8 mouse cellular contexts compared by ENCODE assay signal in genomic region chr4:89282036-89282566, GRCm38 (mm10). TPM values are rescaled to one million over a fixed set of nuclear protein-coding genes. Genes with fewer than 3 reads are reported as not detected.
DNase-seq lines count a peak whose midpoint lies in the region; ATAC-seq and TF ChIP-seq lines count a peak whose summit lies in the region.

No protein-coding gene starts in this region.

- TF ChIP-seq POLR2A in thymus, adult 2 months (IDR thresholded peaks at IDR 0.05; ENCODE audit: control insufficient read depth, extremely low read depth, insufficient read depth, low read length, poor library complexity), result no peak

- ATAC-seq in forebrain, embryonic 14.5 days, result peak; percentile 76
- ATAC-seq in midbrain, embryonic 11.5 days (ENCODE audit: low FRiP score), result peak; percentile 88

- TF ChIP-seq CTCF in thymus, adult 2 months (IDR thresholded peaks at IDR 0.05; ENCODE audit: borderline replicate concordance, control insufficient read depth, extremely low read depth, insufficient read depth, low read length, poor library complexity), result no peak

- H3K4me3 ChIP-seq in forebrain, embryonic 14.5 days (ENCODE audit: low read depth, low read length), result no peak overlapping the region
- H3K4me3 ChIP-seq in midbrain, embryonic 11.5 days (ENCODE audit: low read depth, low read length), result no peak overlapping the region
- no peak overlapping the region; the same call in 1 of the 2 replicates for H3K4me3 ChIP-seq in thymus, adult 2 months (ENCODE audit: control insufficient read depth, insufficient read depth, low read length)

- no peaks in the 10 kb centered on the region for H3K9me3 ChIP-seq in forebrain, embryonic 14.5 days (replicated peaks; ENCODE audit: control insufficient read depth, low read length)
- no peaks in the 10 kb centered on the region for H3K9me3 ChIP-seq in midbrain, embryonic 11.5 days (ENCODE audit: control insufficient read depth, low read length)

- peaks cover 78% of the 10 kb centered on the region for H3K27me3 ChIP-seq in forebrain, embryonic 14.5 days (replicated peaks; ENCODE audit: control insufficient read depth, insufficient read depth, low read length)
- peaks cover 82% of the 10 kb centered on the region for H3K27me3 ChIP-seq in midbrain, embryonic 11.5 days (ENCODE audit: control insufficient read depth, insufficient read depth, low read length)
- peaks cover 8% of the 10 kb centered on the region for H3K27me3 ChIP-seq in thymus, adult 2 months (ENCODE audit: control insufficient read depth, insufficient read depth, low read length)

- DNase-seq in CD4-positive, CD25-positive, alpha-beta regulatory T cell, adult 2 months (ENCODE audit: low read depth, low spot score), result peak; percentile 49
- peak; percentile 60 for DNase-seq in ZHBTc4 (ENCODE audit: low read depth, low spot score)
- DNase-seq in forebrain, embryonic 14.5 days (ENCODE audit: low spot score), result no peak
- DNase-seq in kidney, postnatal 14 days, result peak; percentile 17
- DNase-seq in midbrain, embryonic 11.5 days (ENCODE audit: low spot score, missing footprints), result peak; percentile 96
- no peak for DNase-seq in ovary, postnatal 10 days (ENCODE audit: low spot score)
- DNase-seq in thymus, adult 2 months, result no peak
- no peak for DNase-seq in left cerebral cortex, postnatal 25 days (ENCODE audit: low spot score in 2 of 2)

- intact Hi-C loops in left cerebral cortex, postnatal 25 days (cut with DNase I), result no loop called here

- no peak overlapping the region for H3K27ac ChIP-seq in forebrain, embryonic 14.5 days (ENCODE audit: low read depth, low read length)
- H3K27ac ChIP-seq in midbrain, embryonic 11.5 days (ENCODE audit: low read depth, low read length), result no peak overlapping the region
- H3K27ac ChIP-seq in thymus, adult 2 months (ENCODE audit: control insufficient read depth, insufficient read depth, low read length), result no peak overlapping the region

- H3K36me3 ChIP-seq in forebrain, embryonic 14.5 days (ENCODE audit: control insufficient read depth, insufficient read depth, low read length), result no peaks in the 10 kb centered on the region
- H3K36me3 ChIP-seq in midbrain, embryonic 11.5 days (ENCODE audit: control insufficient read depth, insufficient read depth, low read length), result no peaks in the 10 kb centered on the region
- no peaks in the 10 kb centered on the region for H3K36me3 ChIP-seq in thymus, adult 2 months (ENCODE audit: control insufficient read depth, insufficient read depth, low read length)

- no peak overlapping the region for H3K9ac ChIP-seq in forebrain, embryonic 14.5 days (ENCODE audit: low read length)
- no peak overlapping the region for H3K9ac ChIP-seq in midbrain, embryonic 11.5 days (ENCODE audit: low read length)

- under 1% methylated on average over 25 of the region's 25 CpGs for WGBS in forebrain, embryonic 14.5 days
- 0% methylated on average over 25 of the region's 25 CpGs for WGBS in midbrain, embryonic 11.5 days
- 6% methylated on average over 25 of the region's 25 CpGs for WGBS in thymus, adult 2 months

- H3K4me1 ChIP-seq in forebrain, embryonic 14.5 days (ENCODE audit: control insufficient read depth, insufficient read depth, low read length), result 0 out of 2 replicates have a peak, but pooled peaks cover 2% of the 10 kb centered on the region
- H3K4me1 ChIP-seq in midbrain, embryonic 11.5 days (ENCODE audit: control insufficient read depth, insufficient read depth, low read length), result peaks cover 5% of the 10 kb centered on the region
- H3K4me1 ChIP-seq in thymus, adult 2 months (replicated peaks; ENCODE audit: control insufficient read depth, insufficient read depth, low read length), result no peaks in the 10 kb centered on the region

- H3K4me2 ChIP-seq in forebrain, embryonic 14.5 days (ENCODE audit: low read length), result no peak overlapping the region
- peak overlapping the region; percentile 24; the same call in 1 of the 2 replicates for H3K4me2 ChIP-seq in midbrain, embryonic 11.5 days

RNA-seq across cellular contexts. Expression of gene Cdkn2a, which starts 12.4 kb away (rescaled TPM):
- polyA plus RNA-seq in forebrain, embryonic 14.5 days (2014; fragmentation: Nextera tagmentation; extraction: Ambion mirVana), result not detected in 2 replicates
- polyA plus RNA-seq in midbrain, embryonic 11.5 days (2014; fragmentation: Nextera tagmentation; extraction: Ambion mirVana), result not detected in 2 replicates
- polyA plus RNA-seq in thymus, adult 2 months (2012; rRNA removed), result 8.4 and 9.8 TPM in 2 replicates
- total RNA-seq in left cerebral cortex, postnatal 25 days (2021), result not detected

RNA-seq across cellular contexts. Expression of gene Cdkn2b, which starts 28.7 kb away (rescaled TPM):
- 0.20 and 0.57 TPM in 2 replicates for polyA plus RNA-seq in forebrain, embryonic 14.5 days (2014; fragmentation: Nextera tagmentation; extraction: Ambion mirVana)
- polyA plus RNA-seq in midbrain, embryonic 11.5 days (2014; fragmentation: Nextera tagmentation; extraction: Ambion mirVana), result 0.15 TPM in 1 of 2 replicates, not detected in the other
- 8.1 and 9.7 TPM in 2 replicates for polyA plus RNA-seq in thymus, adult 2 months (2012; rRNA removed)
- 1 to 10 TPM; 1.4 to 1.5 TPM for total RNA-seq in left cerebral cortex, postnatal 25 days (2021)

Comparison
In these comparisons a context has a peak if more than half of its experiments do, and no peak if none do; other contexts are left out.
1. DNase-seq: peak in CD4-positive, CD25-positive, alpha-beta regulatory T cell, adult 2 months (single experiment), ZHBTc4 (single experiment), kidney, postnatal 14 days (single experiment) and midbrain, embryonic 11.5 days (single experiment); none in forebrain, embryonic 14.5 days (single experiment), ovary, postnatal 10 days (single experiment), thymus, adult 2 months (single experiment) and left cerebral cortex, postnatal 25 days (0 of 2).